Mouse (Mus musculus): ENCODE data around the gene March9. TPM values are rescaled to one million over a fixed set of nuclear protein-coding genes. Genes with fewer than 3 reads are reported as not detected.

The March9 gene
- polyA plus RNA-seq, 1 experiment from 2014 or later: 1.5 TPM

DNA sequence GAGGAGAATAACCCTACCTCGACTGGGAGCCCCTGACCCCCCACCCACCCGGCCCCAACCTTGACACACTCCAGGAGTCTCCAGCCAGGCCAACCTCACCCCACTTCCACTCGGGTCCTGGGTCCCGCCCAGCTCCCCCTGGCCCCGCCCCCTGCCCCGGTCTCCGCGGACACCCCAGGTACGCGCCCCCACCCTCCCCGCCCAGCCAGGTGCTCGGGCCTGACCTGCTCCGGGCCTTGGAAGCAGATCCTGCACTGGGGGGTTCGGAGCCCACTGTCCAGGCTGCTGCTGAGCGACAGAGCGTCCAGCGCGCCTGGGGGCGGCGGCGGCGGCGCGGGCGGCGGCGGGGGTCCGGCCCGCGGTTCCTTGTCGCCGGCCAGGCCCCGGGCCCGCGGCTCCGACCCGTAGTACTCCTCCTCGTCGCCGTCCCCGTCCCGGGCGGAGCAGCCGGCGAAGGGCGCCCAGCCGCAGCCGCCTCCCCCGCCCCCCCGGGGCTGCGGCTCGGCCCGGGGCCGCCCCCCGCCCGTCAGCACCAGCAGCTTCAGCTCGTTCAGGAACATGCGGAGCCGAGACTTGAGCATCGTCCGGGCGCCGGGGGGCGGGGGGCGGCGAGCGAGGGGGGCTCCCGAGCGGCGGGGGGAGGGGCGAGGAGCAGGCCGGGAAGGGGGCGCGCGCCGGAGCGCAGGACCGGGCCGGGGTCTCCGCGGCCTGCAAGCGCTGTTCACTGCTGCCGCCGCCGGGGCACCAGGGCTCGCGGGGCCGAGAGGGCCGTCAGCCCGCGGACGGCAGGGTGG, 613 bp downstream of the March9 start:
- under 1% methylated on average over 43 of the region's 92 CpGs for WGBS
- Histone ChIP-seq H3K4me2 (replicated peaks) (peak overlapping the region; percentile 93), H3K9me3 (no peaks in the 10 kb centered on the region), H3K27me3 (peaks cover 28% of the 10 kb centered on the region), H3K27ac (peak overlapping the region; percentile 39; the same call in 1 of the 2 replicates), H3K36me3 (peaks cover 31% of the 10 kb centered on the region), H3K9ac (peak overlapping the region; percentile 85), H3K4me3 (peak overlapping the region; percentile 94), H3K4me1 (peaks cover 18% of the 10 kb centered on the region)
- no peak for ATAC-seq (ENCODE audit: low FRiP score, low read depth)

DNA sequence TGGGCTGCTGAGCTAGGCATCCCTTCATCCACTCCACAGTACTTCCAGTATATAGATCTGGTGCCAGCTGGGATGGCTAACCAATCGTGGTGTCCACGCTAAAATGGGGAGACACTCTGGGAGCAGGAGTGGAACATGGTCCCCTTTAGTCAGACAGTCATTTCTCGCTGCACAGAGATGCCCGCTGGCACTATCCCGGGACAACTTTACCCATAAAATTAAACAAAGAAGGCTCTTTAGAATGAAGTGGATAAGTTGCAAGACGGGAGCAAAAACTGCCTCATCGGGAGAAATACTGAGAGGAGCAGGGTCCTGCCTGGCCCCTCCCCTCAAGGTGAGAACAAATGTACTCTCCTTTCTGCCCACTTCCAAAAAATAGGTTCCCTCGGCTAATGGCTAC, 1.3 kb downstream of the March9 start:
- Histone ChIP-seq H3K27me3 (peaks cover 34% of the 10 kb centered on the region), H3K36me3 (peaks cover 38% of the 10 kb centered on the region), H3K9me3 (no peaks in the 10 kb centered on the region), H3K4me1 (peaks cover 18% of the 10 kb centered on the region), H3K4me3 (peak overlapping the region; percentile 94), H3K4me2 (replicated peaks) (peak overlapping the region; percentile 93), H3K9ac (peak overlapping the region; percentile 85), H3K27ac (no peak overlapping the region)
- WGBS: 11% methylated on average over 8 of the region's 8 CpGs
- no peak for ATAC-seq (ENCODE audit: low FRiP score, low read depth)

DNA sequence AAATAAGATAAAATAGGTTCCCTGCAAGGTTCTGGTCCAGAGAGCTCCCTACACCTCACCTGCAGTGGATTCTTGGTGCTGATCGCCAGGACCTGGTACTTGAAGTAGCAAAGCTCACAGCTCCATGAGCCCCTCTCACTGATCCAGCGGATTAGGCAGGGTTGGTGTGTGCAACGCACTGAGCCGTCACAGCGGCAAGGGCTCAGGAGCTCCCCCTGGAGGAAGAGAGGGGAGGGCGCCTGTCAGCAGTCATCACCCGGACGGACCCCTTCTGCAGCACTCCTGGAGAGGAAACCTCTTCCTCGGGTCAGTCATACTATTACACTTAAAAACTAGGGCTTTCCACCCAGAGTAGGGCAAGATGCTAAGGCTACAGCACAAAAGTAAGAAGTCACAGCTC, 1.8 kb downstream of the March9 start:
- ATAC-seq (ENCODE audit: low FRiP score, low read depth): no peak
- H3K36me3 ChIP-seq: peaks cover 39% of the 10 kb centered on the region
- H3K4me1 ChIP-seq: peaks cover 18% of the 10 kb centered on the region
- H3K4me3 ChIP-seq: peak overlapping the region; percentile 94
- no peak overlapping the region for H3K27ac ChIP-seq
- WGBS: 2% methylated on average over 9 of the region's 9 CpGs
- H3K9me3 ChIP-seq: no peaks in the 10 kb centered on the region
- 0 out of 2 replicates have a peak overlapping the region, but pooled peaks have one; percentile 85 for H3K9ac ChIP-seq
- H3K4me2 ChIP-seq (replicated peaks): peak overlapping the region; percentile 93
- peaks cover 36% of the 10 kb centered on the region for H3K27me3 ChIP-seq

DNA sequence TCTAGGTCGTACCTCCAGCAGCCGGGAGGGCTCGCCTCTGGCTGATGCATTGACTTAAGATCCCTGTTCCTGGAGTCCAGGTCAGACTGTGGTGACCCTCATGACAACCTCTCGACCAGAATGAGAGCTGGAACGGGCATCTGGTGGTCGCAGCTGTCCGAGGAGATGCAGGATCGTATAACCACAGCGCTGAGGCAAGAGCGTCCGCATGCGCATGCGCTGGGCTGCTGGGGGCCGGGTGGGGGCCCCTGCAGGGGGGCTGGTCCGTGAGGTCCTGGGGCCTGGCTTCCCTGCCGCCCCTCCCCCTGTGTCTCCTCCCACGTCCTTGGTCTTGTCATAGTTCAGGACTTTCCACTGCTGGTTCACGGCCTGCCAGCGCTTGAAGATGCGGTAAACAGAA, 3.5 kb downstream of the March9 start:
- WGBS: 80% methylated on average over 20 of the region's 20 CpGs
- H3K4me1 ChIP-seq: peaks cover 18% of the 10 kb centered on the region
- ATAC-seq (ENCODE audit: low FRiP score, low read depth): no peak
- H3K27ac ChIP-seq: no peak overlapping the region
- no peak overlapping the region for H3K4me3 ChIP-seq
- no peak overlapping the region for H3K4me2 ChIP-seq (replicated peaks)
- H3K9ac ChIP-seq: no peak overlapping the region
- H3K36me3 ChIP-seq: peaks cover 39% of the 10 kb centered on the region
- H3K9me3 ChIP-seq: no peaks in the 10 kb centered on the region
- peaks cover 46% of the 10 kb centered on the region for H3K27me3 ChIP-seq

DNA sequence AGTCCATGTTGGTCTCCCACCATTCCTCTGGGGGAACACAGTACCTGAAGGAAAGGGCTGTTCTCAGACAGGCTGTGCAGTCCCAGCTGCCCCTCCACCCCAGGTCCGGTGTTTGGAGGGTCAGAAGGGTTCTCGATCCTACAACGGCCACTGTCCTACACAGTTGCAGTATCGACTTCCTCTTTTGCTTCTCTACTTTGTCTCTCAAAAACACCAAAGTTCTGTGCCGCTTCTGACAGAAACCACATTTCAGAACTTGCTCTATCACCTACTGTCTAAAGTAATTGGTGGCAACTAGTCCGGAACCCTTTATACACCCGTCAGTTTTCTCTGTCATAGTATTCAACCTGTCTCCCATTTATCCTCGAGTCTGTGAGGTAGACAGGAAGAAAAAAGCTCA, 4.6 kb downstream of the March9 start:
- peaks cover 46% of the 10 kb centered on the region for H3K27me3 ChIP-seq
- peaks cover 39% of the 10 kb centered on the region for H3K36me3 ChIP-seq
- no peak for ATAC-seq (ENCODE audit: low FRiP score, low read depth)
- H3K9ac ChIP-seq: no peak overlapping the region
- no peaks in the 10 kb centered on the region for H3K9me3 ChIP-seq
- H3K4me2 ChIP-seq (replicated peaks): no peak overlapping the region
- no peak overlapping the region for H3K4me3 ChIP-seq
- 82% methylated on average over 8 of the region's 8 CpGs for WGBS
- H3K27ac ChIP-seq: no peak overlapping the region
- H3K4me1 ChIP-seq: peaks cover 23% of the 10 kb centered on the region

DNA sequence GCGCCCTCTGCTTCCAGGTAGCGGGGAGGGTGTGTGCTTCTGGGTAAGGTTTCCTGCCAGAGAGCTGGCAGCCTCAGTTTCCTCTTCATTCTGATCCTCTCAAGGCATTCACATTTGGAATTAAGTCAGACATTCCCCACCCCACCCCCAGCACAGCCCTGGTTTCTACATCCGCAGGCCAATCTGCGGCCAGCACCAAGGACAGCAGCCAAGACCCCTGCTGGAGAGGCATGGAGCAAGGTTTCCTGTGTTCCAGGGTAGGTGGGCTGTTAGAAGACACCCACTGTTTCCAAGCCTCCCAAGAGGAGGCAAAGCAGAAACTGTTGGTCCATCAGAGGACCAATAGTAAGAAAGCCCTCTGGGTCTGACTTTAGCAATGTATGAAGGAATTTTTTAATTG, 5.3 kb downstream of the March9 start:
- Histone ChIP-seq H3K4me2 (replicated peaks) (no peak overlapping the region), H3K4me3 (no peak overlapping the region), H3K9me3 (no peaks in the 10 kb centered on the region), H3K27ac (no peak overlapping the region), H3K4me1 (peaks cover 28% of the 10 kb centered on the region), H3K27me3 (peaks cover 50% of the 10 kb centered on the region), H3K9ac (no peak overlapping the region), H3K36me3 (peaks cover 39% of the 10 kb centered on the region)
- WGBS: 66% methylated on average over 4 of the region's 4 CpGs
- ATAC-seq (ENCODE audit: low FRiP score, low read depth): no peak

DNA sequence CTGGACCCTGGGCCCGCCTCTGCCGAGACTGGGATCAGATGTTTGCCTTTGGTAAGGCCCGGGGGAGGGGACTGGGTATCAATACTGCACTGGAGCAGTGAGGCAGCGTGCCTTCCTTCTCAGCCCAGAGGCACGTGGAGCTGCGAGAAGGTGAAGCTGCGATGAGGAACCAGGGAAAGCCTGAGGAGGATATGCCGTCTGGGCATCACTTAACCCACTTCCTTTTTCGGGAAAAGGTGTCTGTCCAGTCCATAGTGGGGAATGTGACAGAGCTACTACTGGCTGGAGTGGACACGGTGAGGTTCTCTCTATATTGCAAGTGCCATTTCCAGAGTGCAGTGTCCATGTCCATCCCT, 9.9 kb downstream of the March9 start:
- no peak for ATAC-seq (ENCODE audit: low FRiP score, low read depth)
- no peak overlapping the region for H3K9ac ChIP-seq
- H3K9me3 ChIP-seq: no peaks in the 10 kb centered on the region
- peaks cover 28% of the 10 kb centered on the region for H3K4me1 ChIP-seq
- H3K4me3 ChIP-seq: peak overlapping the region; percentile 20; the same call in 1 of the 2 replicates
- peaks cover 73% of the 10 kb centered on the region for H3K27me3 ChIP-seq
- H3K36me3 ChIP-seq: peaks cover 28% of the 10 kb centered on the region
- H3K4me2 ChIP-seq (replicated peaks): peak overlapping the region; percentile 47; the same call in 1 of the 2 replicates
- no peak overlapping the region for H3K27ac ChIP-seq
- WGBS: 18% methylated on average over 10 of the region's 10 CpGs

DNA sequence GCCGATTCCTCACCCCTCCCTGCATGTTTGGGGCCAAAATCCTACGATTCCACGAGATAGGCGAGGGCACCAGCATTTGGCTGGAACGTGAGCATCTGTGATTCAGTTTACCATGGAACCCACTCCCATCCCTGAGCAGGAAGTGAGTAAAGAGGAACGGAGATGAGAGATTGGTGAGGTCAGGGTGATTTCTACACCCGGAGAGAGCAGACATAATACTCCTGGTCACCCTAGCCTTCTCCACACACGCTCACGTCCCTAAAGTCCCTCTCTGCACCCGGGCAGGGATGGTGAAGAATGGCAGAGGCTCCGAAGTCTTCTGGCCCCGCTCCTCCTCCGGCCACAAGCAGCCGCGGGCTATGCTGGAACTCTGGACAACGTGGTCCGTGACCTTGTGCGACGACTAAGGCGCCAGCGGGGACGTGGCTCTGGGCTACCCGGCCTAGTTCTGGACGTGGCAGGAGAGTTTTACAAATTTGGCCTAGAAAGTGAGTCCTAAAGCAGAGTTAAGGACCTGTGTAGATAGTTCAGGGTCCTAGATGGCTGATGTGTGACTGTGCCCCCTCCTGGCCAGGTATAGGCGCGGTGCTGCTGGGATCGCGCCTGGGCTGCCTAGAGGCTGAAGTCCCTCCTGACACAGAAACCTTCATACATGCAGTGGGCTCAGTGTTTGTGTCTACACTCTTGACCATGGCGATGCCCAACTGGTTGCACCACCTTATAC, 10.4 kb downstream of the March9 start:
- H3K4me1 ChIP-seq: peaks cover 28% of the 10 kb centered on the region
- no peak overlapping the region for H3K27ac ChIP-seq
- H3K4me3 ChIP-seq: peak overlapping the region; percentile 20
- H3K9me3 ChIP-seq: no peaks in the 10 kb centered on the region
- H3K4me2 ChIP-seq (replicated peaks): peak overlapping the region; percentile 47
- H3K9ac ChIP-seq: peak overlapping the region; percentile 19; the same call in 1 of the 2 replicates
- peaks cover 73% of the 10 kb centered on the region for H3K27me3 ChIP-seq
- peaks cover 32% of the 10 kb centered on the region for H3K36me3 ChIP-seq
- whole genome bisulfite sequencing: 2% methylated on average over 29 of the region's 29 CpGs
- no peak for ATAC-seq (ENCODE audit: low FRiP score, low read depth)

DNA sequence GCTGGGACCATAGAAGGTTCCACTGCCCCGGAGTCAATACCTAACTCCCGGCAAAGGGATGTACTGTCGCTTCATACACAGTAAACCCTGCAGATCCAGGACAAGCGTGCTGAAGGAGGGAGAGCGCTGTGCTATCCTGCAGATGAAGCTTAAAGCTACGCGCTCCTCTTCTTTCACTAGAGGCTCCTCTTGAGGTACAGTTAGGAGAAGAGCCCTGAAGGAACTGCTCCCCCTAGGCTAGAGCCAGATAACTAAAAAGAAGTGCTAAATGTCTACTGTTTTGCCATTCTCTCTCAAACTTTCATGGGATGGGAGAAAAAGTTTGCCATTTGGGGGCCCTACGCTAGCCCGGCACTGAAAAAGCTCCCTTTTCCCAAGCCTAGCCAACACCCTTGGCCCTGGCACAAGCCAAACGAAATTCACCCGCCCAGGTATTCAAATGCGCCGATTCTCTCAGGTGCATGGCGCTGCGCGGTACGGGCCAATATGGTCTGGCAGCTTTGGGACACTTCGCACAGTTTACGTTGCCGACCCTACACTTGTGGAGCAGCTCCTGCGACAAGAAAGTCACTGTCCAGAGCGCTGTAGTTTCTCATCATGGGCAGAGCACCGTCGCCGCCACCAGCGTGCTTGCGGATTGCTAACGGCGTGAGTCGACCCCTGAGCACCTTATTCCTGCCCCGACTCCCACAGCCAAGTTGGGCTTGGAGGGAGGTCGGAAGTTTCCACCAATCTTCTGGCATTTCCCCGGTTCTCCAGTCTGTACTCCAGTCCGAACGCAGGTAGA, 11.2 kb downstream of the March9 start:
- ATAC-seq (ENCODE audit: low FRiP score, low read depth): no peak
- Histone ChIP-seq H3K4me1 (peaks cover 28% of the 10 kb centered on the region), H3K4me2 (replicated peaks) (peak overlapping the region; percentile 47), H3K9me3 (no peaks in the 10 kb centered on the region), H3K36me3 (peaks cover 31% of the 10 kb centered on the region), H3K4me3 (peak overlapping the region; percentile 20), H3K27me3 (peaks cover 68% of the 10 kb centered on the region), H3K9ac (peak overlapping the region; percentile 19; the same call in 1 of the 2 replicates), H3K27ac (no peak overlapping the region)
- WGBS: 4% methylated on average over 35 of the region's 35 CpGs

DNA sequence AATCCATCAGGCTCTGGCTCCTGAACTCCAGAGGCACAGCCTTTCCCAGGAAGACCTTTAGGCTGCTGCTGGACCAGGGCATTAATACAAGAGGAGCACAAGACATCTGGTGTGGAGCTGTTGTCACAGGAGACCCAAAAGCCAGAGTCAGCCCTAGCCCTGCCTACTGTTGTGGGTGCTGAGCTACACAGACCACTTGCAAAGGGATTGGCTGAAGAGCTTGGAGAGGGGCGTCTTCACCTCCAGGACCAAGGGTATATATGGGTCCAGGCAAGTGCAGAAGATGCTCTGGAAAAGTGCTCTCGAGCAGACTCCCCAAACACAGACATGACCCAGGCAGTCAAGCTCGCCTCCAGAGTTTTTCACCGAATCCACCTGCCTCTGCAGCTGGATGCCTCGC, 12.0 kb downstream of the March9 start, which contains the start of gene Cyp27b1:
Gene Cyp27b1 (plus strand): TSS at position 297 of the 400 bp plus-strand sequence.
- Histone ChIP-seq H3K9ac (peak within 1 kb of the TSS; percentile 19; the same call in 1 of the 2 replicates), H3K27me3 (peaks cover 65% of the 10 kb centered on the region), H3K4me1 (peaks cover 32% of the 10 kb centered on the region), H3K4me3 (peak within 1 kb of the TSS; percentile 20), H3K36me3 (peaks cover 34% of the 10 kb centered on the region), H3K27ac (no peak within 1 kb of the TSS), H3K9me3 (no peaks in the 10 kb centered on the region), H3K4me2 (replicated peaks) (peak within 1 kb of the TSS; percentile 47)
- ATAC-seq (ENCODE audit: low FRiP score, low read depth): no peak
- WGBS: 29% methylated on average over 5 of the region's 5 CpGs

DNA sequence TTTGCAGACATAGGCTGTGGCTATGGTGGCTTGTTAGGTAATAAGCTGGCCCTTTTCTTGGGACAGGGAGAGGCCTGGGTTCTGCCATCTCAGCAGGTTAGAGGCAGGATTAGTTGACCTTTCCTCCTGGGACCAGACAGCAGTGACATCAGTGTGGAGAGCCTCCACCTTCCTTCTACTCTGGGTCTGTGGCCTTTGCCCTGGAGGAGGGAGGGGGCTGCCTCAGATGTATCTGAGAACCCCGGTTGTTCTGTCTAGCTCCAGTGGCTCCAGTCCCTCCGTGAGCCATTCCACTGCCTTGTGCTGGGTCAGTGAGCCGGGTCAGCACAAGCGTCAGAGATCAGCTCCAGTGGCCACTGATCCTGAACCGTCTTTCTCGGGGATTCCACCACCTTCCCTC, 16.8 kb downstream of the March9 start:
- 88% methylated on average over 6 of the region's 6 CpGs for WGBS
- peak overlapping the region; percentile 97 for H3K4me2 ChIP-seq (replicated peaks)
- no peaks in the 10 kb centered on the region for H3K9me3 ChIP-seq
- H3K4me1 ChIP-seq: peaks cover 19% of the 10 kb centered on the region
- no peak overlapping the region for H3K4me3 ChIP-seq
- no peak for ATAC-seq (ENCODE audit: low FRiP score, low read depth)
- H3K9ac ChIP-seq: peak overlapping the region; percentile 13; the same call in 1 of the 2 replicates
- H3K27me3 ChIP-seq: peaks cover 30% of the 10 kb centered on the region
- H3K27ac ChIP-seq: no peak overlapping the region
- H3K36me3 ChIP-seq: peaks cover 34% of the 10 kb centered on the region
